Mouse (Mus musculus) megakaryocyte, embryonic 14.5 days (primary cell): ENCODE results near the gene Tle3.

Source experiments
- FLI1 ChIP-seq: IDR thresholded peaks from 2 replicates; pipeline ENCODE4 v1.6.1; 2012; ENCODE audit warnings: low read length, inconsistent platforms, mixed read lengths
- GATA1 ChIP-seq: IDR thresholded peaks from 3 replicates; pipeline ENCODE4 v1.6.1; 2012; ENCODE audit warnings: mixed read lengths, low read length, inconsistent platforms, borderline replicate concordance

GRCm38 (mm10) chr9:61433206-61433605, 61.0 kb downstream of the Tle3 start:
- TF ChIP-seq GATA1 (no peak), FLI1 (no peak)
